Mouse (Mus musculus): ENCODE results near the gene Grhpr.
"Not testable (repeated sequence)": the region's sequence is repeated elsewhere in the genome, so short reads cannot be mapped to it uniquely, and the experiment has no call there.

Gene Grhpr

GRCm38 (mm10) chr4:44981280-44981973, at the start of gene Grhpr:
Gene Grhpr (plus strand): TSS chr4:44981395.
- DNase-seq (ENCODE audit: low read depth, low spot score), result peak; percentile 16

DNA sequence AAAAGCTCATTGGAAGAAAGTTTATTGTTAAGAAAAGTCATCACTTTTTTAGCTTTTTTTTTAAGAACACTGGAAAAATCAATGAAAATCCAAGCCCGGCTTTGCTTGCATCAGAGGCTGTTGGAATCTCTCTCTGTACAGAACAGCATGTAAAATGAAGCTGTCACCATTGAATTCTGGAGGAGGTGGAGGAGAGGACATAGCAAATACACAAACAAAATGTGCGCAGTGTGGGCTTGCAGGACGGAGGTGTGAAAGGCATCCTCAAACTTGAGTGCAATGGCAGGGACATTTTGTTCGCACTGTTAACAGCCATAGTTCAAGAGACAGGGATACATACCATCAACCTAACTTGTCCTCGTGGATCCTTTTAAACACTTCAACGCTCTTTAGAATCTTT, 49.5 kb upstream of the Grhpr start:
- DNase-seq (ENCODE audit: low read depth, low spot score), result no peak

GRCm38 (mm10) chr4:44938359-44939340, 42.5 kb upstream of the Grhpr start:
- DNase-seq (ENCODE audit: low read depth, low spot score), result no peak

GRCm38 (mm10) chr4:44939576-44940249, 41.5 kb upstream of the Grhpr start:
- DNase-seq (ENCODE audit: low read depth, low spot score), result no peak

- DNase-seq (ENCODE audit: low read depth, low spot score), result no peak
Measured at GRCm38 (mm10) chr4:44940286-44940685, 40.9 kb upstream of the Grhpr start.

DNA sequence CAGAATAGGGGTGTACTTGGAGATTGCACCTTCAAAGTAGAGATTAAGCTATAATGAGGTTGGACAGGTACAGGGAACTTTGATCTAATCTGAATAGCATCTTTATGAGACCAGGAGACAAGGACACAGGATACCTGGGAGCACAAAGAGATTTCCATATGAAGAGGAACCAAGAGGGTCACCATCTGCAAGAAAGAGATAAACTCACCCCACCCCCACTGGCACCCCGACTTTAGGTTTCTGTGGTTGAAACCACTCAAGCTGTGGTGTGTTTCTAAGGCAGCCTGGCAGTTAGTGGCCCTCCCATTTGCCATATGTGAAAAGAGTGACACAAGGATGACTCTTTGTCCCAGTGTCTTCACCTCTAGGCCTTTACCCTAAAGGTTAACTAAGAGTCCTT, 39.0 kb upstream of the Grhpr start:
- DNase-seq (ENCODE audit: low read depth, low spot score), result no peak

DNA sequence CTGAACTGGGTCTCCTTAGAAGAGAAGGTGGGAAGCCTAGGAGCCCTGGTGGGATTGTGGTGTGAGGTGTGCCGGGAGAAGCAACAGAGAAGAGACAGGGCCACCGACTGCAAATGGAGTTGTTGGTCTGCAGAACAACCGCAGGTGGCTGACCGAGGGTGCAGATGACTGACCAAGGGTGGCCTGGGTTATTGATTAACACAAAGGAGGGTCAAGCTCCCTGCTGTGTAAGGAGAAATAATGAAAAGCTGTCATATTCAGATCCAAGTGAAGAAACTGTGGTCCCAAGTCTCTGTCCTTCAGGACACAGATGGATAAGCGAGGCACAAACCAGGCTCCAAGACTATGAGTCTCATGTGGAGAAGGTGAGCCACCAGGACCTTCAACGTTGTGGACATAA, 37.7 kb upstream of the Grhpr start:
- no peak for DNase-seq (ENCODE audit: low read depth, low spot score)

- DNase-seq (ENCODE audit: low read depth, low spot score), result no peak
Measured at GRCm38 (mm10) chr4:44944426-44945075, 36.6 kb upstream of the Grhpr start.

DNA sequence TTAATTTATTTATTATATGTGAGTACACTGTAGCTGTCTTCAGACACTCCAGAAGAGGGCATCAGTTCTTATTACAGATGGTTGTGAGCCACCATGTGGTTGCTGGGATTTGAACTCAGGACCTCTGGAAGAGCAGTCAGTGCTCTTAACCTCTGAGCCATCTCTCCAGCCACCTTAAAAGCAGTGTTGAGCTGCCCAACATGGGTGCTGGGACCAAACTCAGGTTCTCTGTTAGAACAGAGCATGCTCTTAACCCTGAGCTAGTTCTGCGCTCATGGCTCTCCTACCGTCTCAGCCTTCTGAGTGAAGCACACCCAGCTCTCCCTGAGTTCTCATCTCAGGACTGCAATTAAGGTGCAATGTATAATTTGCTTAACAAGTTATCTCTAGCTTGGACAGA, 35.1 kb upstream of the Grhpr start:
- not testable (repeated sequence) for DNase-seq (ENCODE audit: low read depth, low spot score)

DNA sequence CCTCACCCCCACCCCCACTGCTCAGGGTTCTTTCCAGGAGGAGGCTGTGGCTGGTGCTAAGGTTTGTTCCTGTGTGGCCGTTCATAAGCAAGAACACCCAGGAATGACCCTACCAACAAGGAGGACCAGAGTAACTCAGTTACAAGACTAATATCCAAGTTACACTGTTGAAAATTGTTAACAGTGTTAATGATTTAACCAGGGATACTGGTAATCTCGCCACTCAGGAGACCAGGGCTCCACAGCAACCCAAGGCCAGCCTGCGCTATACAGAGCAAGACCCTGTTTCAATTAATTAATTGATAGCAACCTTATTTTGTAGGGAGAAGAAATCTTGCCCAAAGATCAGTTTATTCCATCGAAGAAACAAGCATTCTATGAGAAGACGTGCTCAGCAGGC, 33.7 kb upstream of the Grhpr start:
- no peak for DNase-seq (ENCODE audit: low read depth, low spot score)

DNA sequence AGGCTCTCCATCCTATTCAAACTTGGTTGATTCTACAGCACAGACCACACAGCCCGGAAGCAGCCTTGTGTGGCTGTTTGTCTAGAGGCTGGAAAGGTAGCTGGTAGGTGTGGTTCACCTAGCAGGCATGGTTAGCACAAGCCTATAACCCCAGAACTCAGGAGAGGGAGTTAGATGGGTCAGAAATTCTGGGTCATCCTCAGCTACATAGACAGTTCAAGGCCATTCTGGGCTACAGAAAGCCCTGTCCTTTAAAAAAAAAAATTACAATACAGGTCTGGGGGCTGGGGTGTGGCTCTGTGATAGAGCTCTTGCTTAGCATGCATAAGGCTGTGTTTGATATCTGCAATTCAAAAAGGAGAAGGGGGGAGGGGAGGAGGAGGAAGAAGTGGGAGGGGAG, 32.9 kb upstream of the Grhpr start:
- DNase-seq (ENCODE audit: low read depth, low spot score), result no peak

DNA sequence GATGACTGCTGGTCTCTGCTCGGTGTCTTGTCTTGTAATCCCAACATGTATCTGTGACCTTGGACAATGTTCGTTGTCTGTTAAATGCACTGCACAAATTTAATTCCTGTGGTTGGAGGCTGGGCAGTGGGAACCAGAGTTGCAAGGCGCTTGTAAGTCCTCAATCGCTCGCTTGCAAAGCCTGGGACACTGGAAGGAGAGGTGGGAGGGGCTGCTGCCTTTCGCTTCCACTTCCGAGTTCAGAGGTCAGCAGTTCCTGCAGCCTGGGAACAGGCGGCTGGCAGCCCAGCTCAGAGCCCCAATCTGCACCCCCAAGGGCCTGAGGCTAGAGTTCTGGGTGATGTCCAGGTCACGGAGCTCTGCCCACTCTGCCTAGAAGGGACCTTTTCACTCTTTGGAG, 28.2 kb upstream of the Grhpr start:
- no peak for DNase-seq (ENCODE audit: low read depth, low spot score)

GRCm38 (mm10) chr4:44958776-44959175, 22.4 kb upstream of the Grhpr start:
- DNase-seq (ENCODE audit: low read depth, low spot score), result no peak

DNA sequence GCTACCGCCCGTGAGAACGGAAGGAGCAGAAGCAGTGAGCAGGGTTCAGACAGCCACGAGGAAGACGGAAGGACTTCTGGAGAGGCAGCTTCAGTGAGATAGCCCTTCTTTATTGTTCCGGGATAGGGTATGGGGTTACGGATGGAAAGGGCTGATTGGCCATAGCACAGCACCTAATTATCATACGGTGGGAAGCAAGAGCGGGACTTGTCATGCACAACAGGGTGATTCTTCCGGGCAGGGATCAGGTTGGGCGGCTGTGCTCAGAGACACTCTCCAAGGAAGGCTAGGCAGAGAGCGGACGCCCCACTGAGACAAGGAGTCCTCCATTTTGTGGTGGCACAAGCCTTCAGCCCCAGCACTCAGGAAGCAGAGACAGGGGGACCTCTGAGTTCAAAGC, 22.0 kb upstream of the Grhpr start:
- DNase-seq (ENCODE audit: low read depth, low spot score), result no peak

- no peak for DNase-seq (ENCODE audit: low read depth, low spot score)
Measured at GRCm38 (mm10) chr4:44963156-44963555, 18.0 kb upstream of the Grhpr start.

GRCm38 (mm10) chr4:44965175-44965574, 16.0 kb upstream of the Grhpr start:
- DNase-seq (ENCODE audit: low read depth, low spot score), result no peak

DNA sequence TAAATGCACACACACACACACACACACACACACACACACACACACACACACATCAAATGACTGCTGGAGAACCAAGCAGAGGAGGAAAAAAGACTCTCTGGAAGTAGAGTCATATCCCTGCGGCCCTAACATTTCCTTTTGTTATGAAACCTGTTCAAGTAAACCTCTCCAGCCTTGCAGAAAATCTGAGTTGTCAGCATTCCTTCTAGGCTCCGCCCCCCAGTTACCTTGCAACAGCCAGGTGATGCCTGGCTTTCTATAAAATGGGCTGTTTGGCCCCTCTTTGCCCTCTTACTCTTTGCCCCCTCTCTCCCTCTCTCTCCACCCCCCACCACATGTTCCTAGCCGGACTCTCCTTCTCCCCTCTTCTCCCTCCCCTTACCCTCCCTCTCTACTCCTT, 15.5 kb upstream of the Grhpr start:
- DNase-seq (ENCODE audit: low read depth, low spot score), result no peak

DNA sequence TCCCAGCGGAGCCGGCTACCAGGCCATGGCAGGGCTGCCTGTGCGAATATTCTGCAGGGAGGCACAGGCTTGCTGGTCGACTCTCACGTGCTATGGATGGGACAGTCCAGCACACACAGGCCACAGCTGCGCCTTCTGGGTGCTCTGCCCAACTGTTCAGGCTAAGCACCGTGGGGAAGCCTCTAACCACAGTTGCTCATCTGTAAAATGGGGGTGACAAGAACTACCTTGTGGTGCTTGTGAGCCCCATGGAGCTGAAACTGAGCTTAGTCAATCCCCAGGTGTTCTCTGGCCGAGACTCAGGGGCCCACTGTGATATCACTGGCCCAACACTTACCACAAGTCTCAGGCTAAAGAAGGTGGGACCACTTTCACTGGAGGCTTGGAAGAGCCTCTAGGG, 13.8 kb upstream of the Grhpr start:
- DNase-seq (ENCODE audit: low read depth, low spot score), result no peak

GRCm38 (mm10) chr4:44970056-44970455, 11.1 kb upstream of the Grhpr start:
- DNase-seq (ENCODE audit: low read depth, low spot score), result no peak

DNA sequence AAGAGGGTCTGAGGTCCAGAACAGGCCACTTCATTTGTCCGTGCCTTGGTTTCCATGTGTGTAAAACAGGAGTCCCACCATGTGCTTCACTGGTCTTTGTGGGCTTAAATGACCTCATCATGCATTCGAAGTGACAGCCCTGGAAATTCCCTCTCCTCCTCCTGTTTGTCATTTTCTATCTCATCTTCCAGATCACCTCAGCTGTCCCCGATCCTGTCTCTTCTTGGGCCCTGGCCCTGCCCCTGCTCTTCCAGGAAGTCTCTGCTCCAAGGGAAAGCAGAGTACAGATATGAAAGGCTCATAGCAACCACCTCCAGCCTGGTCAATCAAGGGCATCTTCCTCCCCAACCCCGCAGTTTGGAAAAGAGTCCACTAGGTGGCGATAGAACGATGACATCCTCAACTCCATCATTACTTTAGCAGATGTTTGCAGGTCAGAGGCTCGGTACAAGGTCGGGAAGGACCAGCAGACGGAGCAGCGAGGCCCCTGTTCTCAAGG, 10.5 kb upstream of the Grhpr start:
- no peak for DNase-seq (ENCODE audit: low read depth, low spot score)

- peak; percentile 14 for DNase-seq (ENCODE audit: low read depth, low spot score)
Measured at GRCm38 (mm10) chr4:44973450-44973849, 7.7 kb upstream of the Grhpr start.

GRCm38 (mm10) chr4:44973871-44974270, 7.3 kb upstream of the Grhpr start:
- DNase-seq (ENCODE audit: low read depth, low spot score), result no peak
